Mouse (Mus musculus) urinary bladder, postnatal 36 days (tissue): ENCODE measurements around the gene Dnaic2.
A peak's percentile ranks its signal among the peaks of the same experiment; 100 is the strongest.

Experiments
- DNase-seq, 2 experiments: peaks; one replicate each; pipeline ENCODE4 v3.0.0; 2022; ENCODE audit warnings: low spot score in 2 of 2, mixed read lengths in 1 of 2

Dnaic2 gene

DNA sequence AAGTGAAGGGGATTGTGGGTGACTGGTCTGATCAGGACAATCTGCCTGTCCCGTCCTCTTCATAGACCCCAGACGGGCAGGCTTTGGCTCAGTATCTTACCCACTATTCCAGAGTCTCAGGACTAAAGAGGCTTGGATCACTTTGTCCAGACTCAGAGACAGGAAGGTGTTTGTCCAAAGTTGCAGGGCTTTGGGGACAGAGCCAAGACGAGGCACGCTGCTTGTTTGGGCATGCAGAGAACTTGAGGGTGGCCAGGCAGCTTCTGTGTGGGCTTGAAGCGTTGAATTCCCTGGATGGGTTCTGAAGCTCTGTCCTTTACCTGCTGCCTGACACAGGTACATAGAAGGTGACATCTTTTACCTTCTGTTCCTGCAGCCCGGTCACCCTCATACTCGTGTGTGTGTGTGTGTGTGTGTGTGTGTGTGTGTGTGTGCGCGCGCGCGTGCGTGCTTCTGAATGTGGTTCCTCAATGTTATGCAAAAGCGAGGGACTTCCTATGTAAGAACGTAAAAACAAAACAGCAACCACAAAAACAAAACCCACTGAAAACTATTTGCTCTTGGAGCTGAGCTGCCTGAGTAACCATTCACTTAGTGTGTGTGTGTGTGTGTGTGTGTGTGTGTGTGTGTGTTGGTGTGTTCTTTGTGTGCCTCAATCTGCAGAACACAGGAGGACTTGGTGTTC is 24.8 kb upstream of the Dnaic2 start:
- DNase-seq: peak; percentile 20 to 41

DNA sequence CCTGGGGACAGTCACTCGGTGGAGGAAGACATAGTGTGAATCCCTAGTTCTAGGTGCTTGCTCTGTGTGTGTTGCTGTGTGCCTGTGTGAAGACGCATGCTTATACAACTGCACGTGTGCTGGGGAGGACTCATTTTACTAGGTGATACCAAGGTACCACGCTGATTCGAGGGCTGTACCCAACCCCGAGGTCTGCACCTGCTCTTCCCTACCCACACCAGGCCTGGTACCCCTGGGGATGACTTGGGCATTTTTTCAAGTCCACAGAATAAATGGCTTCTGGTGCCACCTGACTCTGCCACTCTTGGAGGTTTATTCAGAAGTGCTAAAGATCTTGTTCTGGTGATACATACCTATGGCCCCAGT is 24.2 kb upstream of the Dnaic2 start:
- no peak for DNase-seq

DNA sequence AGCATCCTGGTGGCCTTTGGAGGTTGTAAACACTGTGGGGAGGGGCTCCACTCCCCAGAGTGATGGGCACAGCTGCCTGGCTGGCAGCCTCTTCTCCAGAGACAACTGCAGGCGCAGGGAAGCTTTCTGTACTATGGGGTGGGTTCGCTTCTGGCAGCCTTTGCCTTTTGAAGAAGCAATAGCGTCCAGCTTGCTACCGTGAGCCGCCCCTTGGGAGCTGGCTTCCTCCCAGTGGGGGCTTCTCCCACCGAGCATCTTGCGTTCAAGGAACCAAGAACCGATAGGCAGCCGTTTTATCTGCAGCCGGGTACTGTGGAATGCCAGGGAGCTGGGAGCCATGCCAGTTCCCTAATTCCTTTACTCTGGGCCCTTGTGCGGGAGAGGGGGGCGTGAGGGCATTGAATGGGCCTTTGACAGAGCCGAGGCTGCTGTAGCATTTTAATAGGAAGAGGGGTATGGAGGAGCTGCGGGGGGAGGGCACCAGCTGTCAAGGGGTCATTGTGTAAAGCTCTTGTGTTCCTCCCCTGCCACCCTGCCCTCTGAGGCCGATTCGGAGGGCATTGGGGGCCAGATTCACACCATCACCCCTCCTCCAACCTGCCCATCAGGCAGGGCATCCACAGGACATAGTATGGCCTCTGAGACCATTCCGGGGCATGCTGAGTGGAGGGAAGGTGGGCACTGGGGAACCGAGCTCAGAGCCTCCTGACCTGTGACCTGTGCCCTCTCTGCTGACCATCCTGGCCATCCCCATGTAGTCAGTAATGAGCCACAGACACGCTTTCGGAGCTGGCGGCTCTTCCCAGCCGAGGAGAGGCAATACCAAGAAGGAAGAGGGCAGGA is 22.9 kb upstream of the Dnaic2 start:
- DNase-seq: no peak

DNA sequence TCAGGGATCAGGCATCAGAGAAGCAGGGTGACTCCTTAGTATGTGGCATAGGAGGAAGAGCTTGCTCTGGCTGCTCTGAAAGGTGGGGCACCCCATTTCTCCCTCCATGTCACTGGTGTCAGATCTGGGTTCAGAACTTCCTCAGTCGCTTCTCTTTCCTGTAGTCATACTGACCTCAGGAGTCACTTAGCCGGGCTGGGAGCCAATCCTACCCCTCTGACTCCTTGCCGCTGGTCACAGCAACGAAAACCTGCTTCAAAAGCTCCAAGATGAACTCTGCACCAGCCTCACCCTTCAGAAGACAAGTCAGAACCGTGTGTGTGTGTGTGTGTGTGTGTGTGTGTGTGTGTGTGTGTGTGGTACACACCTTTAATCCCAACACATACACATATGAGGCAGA is 20.9 kb upstream of the Dnaic2 start:
- DNase-seq: no peak

DNA sequence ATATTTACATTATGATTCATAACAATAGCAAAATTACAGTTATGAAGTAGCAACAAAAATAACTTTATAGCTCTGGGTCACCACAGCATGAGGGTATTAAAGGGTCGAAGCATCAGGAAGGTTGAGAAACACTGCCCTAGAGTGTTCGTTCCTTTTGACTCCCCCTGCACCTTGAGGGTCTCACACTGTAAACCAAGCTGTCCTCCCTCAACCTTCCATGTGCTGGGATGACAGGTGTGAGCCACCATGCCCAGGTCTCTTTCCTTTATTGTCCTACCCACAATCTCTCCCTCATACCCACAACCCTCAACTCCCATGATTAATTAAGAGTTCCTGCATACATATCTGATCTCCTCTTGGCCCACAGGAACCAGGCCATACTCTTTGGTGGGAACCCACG is 15.8 kb upstream of the Dnaic2 start:
- no peak for DNase-seq

DNA sequence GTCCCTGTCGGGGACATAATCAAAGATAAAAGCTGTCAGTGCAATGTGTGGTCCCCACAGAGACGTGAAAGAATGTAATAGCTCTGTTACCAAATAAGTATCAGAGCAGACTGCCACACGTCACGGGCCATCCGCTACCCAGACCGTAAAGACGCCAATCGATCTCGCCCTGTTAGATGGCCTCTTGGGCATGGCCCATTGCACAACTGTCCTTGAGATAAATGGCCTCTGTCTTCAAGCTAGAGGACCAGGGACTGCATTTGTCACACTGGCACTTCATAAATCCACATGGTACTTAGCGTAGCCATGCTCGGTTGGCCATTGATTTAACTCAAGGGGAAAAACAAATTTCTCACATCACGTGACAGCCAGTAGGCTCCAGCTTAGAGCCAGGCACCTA is 15.3 kb upstream of the Dnaic2 start:
- DNase-seq: no peak

DNA sequence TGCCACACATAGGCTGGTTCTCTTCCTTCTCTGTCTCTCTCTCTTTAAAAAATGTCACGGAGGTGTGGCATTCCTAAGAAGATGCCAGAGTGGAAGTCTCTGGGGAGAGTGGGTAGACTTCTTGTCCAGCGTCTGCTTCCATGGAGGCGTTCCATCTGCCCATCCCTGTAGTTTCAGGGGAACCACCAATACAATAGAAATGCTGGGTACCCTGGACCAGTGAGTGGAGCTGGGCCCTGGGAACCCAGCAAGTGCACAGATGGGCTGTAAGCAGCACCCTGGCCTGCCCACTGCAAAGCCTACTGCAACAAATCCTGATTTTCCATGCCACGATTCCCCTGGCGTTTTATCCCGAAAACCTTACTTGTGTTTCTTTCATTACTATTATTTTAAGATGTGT is 12.7 kb upstream of the Dnaic2 start:
- DNase-seq: no peak

DNA sequence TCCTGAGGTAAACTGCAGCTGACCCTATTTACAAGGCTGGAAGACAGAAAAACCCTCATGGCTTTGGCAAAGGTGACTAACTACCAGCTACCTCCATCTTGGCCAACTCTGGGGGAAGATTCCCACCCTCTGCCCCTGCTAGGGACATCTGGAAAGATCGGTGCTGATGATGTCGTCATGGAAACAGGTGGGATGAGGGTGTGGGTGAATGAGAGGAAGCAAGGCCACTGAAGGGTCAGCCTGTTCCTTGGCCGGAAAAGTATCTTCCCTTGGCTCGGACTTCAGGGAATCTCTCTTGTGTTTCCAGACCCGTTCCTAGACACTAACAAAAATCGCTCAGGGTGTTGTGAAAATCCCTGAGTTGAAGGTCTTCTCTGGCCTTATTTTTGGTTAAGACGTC is 11.7 kb upstream of the Dnaic2 start:
- peak in 1 of 2 experiments; percentile 12 for DNase-seq

DNA sequence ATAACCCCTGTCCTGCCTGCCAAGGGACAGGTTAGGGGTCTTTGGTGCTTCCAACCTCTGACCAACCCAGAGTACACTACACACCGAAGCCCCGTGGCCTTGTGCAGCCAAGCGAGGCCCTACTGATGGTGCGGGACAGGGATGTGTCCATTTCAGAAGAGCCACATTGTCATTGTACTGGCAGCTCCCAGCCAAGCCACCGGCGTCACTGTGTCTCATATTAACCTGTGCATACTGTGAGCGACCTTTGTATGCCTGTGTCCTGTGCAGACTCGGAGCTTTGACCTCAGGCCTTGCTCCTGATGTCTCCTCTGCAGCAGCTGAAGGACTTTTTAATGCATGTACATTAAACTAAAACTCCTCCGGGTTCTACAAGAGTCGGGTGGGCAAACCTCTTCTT is 6.7 kb upstream of the Dnaic2 start:
- no peak for DNase-seq

DNA sequence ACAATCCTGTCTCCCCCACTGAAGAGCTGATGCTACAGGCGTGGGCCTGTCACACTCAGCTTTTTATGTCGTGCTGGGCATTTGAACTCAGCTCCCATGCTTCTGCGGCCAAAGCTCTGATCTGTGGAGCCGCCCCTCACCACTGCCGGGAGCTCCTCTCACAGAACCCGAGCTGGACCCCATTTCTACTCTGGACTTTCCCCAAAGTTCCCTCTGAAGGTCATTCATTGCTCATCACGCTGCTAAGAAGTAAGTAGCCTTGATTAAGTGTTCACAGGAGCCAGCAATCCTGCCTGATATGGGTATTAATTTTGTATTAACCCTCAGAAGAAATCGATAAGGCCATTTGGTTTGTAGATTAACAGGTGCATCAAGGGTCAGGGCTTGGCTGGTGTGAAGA is 4.8 kb upstream of the Dnaic2 start:
- DNase-seq: no peak

DNA sequence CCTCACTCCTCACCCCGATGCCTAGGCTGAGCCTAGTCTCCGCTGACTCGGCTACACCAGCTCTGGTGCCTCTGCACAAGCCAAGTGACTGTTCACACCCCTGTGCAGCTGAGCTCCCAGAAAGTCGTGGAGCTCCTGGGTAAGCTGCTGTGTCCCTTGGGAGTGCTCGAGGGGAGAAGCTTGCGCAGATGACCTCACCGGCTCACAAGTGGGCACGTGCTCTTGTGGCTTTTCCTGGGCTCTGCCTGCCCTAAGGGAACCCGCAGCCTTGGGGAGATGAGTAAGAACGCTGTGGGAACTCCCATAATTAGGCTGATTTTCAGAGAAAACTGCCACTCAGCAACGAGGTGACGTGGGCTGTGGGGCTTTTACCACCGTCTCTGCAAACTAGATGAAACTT is 4.2 kb upstream of the Dnaic2 start:
- no peak for DNase-seq

DNA sequence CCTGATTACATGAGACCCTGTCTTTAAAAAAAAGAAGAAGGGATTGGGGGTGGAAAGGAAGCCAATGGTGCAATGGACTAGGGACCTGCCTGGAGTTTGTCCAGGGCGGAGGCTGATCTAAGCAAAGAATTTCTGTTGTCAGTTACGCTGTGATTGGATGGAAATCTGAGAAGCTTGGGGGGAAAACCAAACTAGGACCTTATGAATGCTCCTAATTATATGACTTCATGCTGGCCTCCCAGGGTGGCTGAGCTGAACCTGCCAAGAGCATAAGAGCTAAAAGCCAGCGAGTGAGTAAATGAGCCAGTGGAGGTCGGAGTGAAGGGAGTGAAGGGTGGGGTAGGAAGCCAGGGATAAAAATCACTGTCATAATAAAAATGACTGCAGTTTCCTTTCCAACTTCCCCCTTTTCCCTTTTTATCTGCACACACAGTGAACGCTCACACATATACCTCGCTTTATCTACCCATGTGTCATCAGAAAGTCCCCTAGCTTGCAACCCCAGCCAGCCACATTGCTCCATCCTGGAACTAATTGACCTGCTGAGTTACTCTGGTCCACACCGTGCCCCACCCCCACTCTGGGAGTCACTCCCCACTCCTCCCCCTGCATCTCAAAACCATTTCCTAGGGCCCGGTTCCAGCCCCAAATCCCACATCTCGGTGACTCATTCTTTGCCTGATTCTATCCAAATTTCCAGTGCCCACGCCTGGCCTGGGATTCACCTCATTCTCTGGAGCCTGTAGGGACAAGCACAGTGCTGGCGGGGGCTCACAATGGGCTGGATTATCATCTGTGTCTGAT is 2.2 kb upstream of the Dnaic2 start:
- DNase-seq: peak; percentile 46 to 68

DNA sequence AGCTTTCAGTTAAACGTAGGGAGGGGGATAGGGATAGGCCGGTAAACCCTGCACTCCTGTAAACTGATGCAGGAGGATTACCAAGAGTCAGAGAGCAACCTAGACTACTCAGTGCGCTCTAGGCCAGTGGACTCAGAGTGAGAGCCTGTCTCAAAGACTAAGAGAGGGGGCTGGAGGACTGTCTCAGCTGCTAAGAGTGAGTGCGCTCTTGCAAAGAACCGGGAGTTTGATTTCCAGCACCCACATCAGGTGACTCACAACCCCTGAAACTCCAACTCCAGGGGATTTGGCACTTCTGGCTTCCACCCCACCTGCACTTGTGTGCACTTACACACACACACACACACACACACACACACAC is 598 bp downstream of the Dnaic2 start:
- no peak for DNase-seq

DNA sequence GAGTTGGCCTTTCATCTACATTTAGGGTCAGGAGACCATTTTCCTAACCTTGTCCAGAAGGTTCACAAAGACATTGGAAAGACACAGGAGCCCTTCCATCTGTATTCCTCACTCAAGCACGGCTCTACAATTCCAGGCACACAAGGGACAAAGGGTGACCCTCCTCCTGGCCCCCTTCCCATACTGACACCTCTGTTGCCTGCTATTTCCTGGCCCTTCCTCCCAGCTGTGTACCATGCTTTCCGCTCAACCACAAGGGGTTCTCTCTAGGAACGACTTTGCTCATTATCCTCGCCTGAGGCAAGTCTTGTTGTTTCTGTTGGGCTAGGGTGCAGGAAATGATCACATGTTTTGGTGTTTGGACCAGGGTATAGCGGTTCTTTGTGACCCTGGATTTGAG is 1.1 kb downstream of the Dnaic2 start:
- no peak for DNase-seq

DNA sequence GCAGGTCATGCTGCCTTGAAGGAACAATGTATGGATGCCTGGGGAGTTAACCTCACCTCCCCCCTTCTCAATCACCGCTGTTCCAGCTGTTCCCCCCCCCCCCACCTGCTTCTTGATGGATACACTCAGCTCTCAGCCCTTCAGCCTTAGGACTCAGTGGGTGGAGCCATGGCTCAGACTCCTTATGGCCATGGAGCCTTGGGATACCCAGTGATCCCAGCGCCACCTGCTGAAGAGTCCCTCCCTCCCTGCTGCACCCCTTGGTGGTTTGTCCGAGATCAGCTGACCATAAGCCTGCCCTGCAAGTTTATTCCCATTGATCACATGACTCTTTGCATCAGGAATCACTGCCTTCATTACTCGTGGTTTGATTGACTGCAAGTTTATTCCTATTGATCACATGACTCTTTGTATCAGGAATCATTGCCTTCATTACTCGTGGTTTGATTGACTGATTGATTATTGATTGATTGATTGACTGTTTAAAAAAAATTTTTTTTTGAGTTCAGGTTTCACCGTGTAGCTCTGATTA is 2.7 kb downstream of the Dnaic2 start:
- DNase-seq: no peak

DNA sequence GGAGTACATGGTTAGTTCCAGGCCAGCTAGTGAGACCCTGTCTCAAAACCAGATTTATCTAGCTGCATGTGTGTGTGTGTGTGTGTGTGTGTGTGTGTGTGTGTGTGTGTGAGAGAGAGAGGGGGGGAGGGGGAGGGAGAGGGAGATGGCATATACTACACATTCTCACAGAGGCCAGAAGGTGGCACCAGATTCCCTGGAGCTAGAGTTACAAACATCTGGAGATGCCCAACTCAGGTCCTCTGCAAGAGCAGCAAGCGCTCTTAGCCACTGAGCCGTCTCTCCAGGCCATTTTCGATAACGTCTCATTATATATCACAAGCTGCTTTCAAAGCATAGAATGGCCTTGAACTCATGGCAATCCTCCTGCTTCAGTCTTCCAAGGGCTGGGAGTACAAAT is 4.5 kb downstream of the Dnaic2 start:
- no peak for DNase-seq

DNA sequence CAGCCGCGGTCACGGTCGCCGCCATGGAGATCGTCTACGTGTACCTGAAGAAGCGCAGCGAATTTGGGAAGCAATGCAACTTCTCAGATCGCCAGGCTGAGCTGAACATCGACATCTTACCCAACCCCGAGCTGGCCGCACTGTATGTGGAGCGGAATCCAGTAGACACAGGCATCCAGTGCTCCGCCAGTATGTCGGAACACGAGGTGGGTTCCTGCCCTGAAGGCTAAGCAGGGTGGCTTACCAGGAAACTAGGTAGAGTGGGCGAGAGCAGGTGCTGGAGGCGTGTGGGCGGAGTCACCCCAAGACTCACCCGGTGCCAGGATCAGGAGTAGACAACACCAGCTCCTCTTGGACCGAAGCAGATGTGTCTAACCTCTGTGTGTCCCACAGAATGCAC is 5.7 kb downstream of the Dnaic2 start:
- DNase-seq: no peak

DNA sequence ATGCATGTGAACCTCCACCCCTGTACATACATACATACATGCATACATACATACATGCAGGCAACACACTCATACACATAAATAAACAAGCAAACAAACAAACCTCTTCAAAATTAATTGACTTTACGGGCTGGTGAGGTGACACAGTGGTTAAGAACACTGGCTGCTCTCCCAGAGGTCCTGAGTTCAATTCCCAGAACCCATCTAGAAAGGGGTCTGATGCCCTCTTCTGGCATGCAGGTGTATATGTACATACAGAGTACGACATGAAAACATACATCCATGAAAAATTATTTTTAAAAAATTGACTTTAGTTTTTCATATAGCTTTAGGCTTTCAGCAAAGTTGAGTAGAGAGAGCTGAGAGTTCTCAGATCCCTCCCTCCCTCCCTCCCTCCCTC is 8.9 kb downstream of the Dnaic2 start:
- no peak for DNase-seq

DNA sequence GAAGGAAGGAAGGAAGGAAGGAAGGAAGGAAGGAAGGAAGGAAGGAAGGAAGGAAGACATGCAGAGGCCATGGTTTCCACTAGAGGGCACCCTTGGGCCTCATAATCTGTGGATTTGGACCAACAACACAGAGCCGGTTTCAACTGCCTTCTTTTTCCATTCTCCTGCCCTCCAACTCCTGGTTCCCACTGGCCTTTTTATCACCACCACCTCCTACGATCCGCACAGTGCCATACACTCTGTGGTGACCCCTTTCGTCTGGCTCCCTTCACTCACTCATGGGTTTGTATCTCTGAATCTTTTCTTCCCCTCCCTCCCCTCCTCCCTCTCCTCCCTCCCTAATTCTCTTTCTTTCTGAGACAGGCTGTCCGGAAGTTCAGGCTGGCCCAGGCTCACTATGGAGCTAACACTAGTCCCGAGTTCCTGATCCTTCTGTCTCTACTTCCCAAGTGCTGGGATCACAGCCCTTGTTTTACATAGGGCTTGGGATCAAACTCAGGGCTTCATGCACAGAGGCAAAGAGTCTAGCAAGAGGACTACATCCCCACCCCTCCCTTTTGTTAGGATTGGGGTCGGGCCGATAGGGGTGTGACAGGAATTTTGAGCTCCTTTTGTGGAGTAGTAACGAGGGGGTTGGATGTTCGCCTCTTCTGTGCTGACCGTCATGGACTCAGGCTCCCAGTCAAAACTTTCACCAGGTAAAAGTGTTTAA is 9.9 kb downstream of the Dnaic2 start:
- peak in 1 of 2 experiments; percentile 21 for DNase-seq

DNA sequence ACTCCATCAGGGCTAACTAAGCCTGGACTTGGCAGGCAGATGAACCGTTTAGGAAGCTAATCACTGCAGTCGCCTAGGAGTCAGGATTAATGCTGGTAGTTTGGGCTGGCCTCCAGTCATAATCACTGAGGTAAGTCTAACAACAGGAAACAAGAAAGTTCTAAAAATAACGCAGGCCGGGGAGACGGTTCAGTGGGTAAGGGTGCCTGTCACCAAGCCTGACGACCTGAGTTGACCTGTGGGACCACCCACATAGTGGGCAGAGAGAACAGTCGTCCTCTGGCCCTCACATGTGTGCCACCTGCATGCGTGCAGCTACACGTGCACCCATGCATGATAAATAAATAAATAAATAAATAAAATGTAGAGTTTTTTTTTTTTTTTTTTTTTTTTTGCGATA is 13.4 kb downstream of the Dnaic2 start:
- DNase-seq: no peak

DNA sequence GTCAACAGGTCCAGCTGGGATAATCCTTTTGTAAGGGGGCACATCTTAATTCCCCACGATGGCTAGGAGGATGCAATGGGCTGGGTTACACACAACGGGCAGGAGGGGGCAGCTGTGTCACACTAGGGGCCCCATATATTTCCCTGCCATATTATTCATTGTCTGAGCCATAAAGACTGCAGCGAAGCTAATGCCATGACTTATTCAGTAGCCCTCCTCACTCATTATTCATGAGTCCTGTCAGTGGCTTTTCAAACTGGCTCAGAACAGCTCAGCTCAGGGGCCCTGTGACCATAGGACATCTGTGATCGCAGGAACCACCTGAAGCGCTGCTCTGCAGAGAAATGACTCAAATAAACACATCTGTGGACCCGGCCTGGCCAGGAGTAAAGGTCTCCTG is 14.2 kb downstream of the Dnaic2 start:
- DNase-seq: no peak

DNA sequence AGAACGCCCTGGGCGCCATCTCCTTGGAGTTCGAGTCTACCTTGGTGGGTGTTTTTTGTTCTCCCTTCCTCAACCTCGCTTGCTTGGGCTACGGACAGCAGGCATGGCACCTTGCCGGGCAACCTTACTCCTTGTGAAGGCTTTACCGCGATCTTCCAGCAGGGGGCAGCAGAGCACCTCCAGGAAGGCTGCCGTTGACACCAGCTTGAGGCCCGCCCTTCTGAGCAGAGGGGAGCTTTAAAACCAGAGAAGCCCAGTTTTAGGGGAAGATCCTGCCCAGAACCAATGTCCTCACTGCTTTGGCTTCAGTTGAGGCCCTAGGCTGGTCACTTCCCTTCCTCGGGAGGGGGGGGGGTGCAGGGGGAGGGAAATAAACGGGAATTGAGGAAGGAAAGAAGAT is 17.9 kb downstream of the Dnaic2 start:
- DNase-seq: peak; percentile 89 to 90
